Mouse (Mus musculus) splenic B cell, adult 2 months (primary cell): ENCODE results near the gene Comp.

Source experiments
- DNase-seq: peaks from one replicate; pipeline ENCODE4 v3.0.0-alpha.2; 2011; ENCODE audit warnings: low read depth, low spot score
- H3K27me3 ChIP-seq: 2 replicates; pipeline ENCODE4 v1.6.1; 2012; ENCODE audit warnings: mild to moderate bottlenecking, low read length, moderate library complexity, mixed read lengths; ENCODE audit not compliant: control insufficient read depth, poor library complexity, insufficient read depth, severe bottlenecking
- H3K36me3 ChIP-seq: 2 replicates; pipeline ENCODE4 v1.6.1; 2012; ENCODE audit warnings: mild to moderate bottlenecking, low read length, moderate library complexity, mixed read lengths; ENCODE audit not compliant: control insufficient read depth, poor library complexity, insufficient read depth, severe bottlenecking

The Comp gene

GRCm38 (mm10) chr8:70422722-70423121 lies 49.4 kb downstream of the Comp start:
- H3K36me3 ChIP-seq = no peaks in the 10 kb centered on the region
- DNase-seq = no peak
- H3K27me3 ChIP-seq = no peaks in the 10 kb centered on the region

GRCm38 (mm10) chr8:70426300-70426907 lies 53.0 kb downstream of the Comp start:
- no peaks in the 10 kb centered on the region for H3K27me3 ChIP-seq
- peak; percentile 58 for DNase-seq
- H3K36me3 ChIP-seq = no peaks in the 10 kb centered on the region

GRCm38 (mm10) chr8:70431213-70431612 lies 57.9 kb downstream of the Comp start:
- Histone ChIP-seq H3K36me3 (no peaks in the 10 kb centered on the region), H3K27me3 (no peaks in the 10 kb centered on the region)
- DNase-seq = no peak
